Mouse (Mus musculus): ENCODE results near the gene Serpina3j.
"Not testable (repeated sequence)": the region's sequence is repeated elsewhere in the genome, so short reads cannot be mapped to it uniquely, and the experiment has no call there.

Gene Serpina3j

GRCm38 (mm10) chr12:104314253-104314652, at the start of gene Serpina3j:
TSS of gene Serpina3j (plus strand) at chr12:104314553.
- no peak for DNase-seq

DNA sequence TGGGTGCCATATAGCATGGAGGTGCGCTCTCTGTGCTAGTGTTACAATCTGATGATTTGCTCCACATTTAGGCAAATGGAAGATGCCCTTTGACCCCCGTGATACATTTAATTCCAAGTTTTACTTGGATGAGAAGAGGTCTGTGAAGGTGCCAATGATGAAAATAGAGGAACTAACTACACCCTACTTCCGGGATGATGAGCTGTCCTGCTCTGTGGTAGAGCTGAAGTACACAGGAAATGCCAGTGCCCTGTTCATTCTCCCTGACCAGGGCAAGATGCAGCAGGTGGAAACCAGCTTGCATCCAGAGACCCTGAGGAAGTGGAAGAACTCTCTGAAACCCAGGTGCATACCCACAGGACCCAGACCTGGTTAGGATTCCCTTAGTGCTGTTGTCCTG, 48.0 kb upstream of the Serpina3j start:
- DNase-seq: no peak

GRCm38 (mm10) chr12:104278216-104279055, 35.9 kb upstream of the Serpina3j start:
- DNase-seq: no peak

DNA sequence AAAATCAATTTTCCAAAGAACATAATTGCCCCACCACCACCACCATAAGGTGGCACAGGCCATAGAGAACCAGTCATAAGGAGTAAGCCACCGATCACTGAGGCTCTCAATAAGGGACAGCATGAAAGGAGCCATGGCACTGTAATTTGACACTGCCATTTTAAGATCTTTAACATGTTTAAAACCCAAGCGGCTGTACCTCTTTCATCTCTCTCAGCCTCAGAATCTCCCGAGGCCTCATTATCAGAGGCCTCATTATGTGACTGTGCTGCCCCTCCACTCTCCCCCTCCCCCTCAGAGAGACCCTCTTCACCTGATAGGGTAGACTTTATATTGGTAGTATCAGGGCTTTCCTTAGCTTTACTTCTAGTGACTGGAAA, 35.3 kb upstream of the Serpina3j start:
- DNase-seq: no peak

DNA sequence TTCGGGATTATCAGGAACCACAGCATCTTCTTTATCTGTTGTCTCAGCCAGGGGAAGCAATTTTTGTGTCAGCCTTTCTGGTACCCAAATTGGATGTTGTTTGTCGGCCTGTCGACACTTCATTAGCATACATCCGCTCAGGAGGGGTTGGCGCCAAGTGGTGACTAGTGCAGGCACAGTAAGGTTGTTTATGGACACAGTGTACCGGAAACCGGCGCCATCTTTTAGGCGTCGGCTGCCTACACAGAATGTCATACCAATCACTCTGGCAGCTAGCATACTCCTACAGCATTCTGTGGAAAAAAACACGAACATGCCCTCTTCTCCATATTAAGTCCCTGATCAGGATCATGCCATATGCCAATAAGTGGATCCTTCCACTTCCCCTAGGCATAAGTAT, 31.0 kb upstream of the Serpina3j start:
- no peak for DNase-seq

GRCm38 (mm10) chr12:104288336-104288735, 26.0 kb upstream of the Serpina3j start:
- DNase-seq: no peak

DNA sequence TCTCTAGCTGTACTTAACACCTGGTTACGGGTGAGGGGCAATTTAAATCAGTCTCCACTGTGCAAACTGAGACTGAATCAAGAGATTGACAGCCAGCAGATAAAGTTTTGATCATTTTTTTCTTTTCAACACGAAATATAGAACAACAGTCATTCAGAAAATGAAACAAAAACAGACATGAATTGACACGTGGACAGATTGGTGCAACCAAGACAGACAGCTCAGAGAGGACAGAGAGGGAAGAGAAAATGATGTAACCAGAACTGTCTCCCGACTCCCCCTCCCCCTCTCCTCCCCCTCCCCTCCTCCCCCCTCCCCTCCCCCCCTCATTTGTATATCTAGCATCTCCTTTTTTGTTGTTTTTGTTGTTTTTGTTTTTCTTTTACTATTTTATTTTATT, 24.5 kb upstream of the Serpina3j start:
- no peak for DNase-seq

GRCm38 (mm10) chr12:104293963-104294362, 20.4 kb upstream of the Serpina3j start:
- DNase-seq: no peak

- DNase-seq: no peak
Measured at GRCm38 (mm10) chr12:104298049-104298448, 16.3 kb upstream of the Serpina3j start.

DNA sequence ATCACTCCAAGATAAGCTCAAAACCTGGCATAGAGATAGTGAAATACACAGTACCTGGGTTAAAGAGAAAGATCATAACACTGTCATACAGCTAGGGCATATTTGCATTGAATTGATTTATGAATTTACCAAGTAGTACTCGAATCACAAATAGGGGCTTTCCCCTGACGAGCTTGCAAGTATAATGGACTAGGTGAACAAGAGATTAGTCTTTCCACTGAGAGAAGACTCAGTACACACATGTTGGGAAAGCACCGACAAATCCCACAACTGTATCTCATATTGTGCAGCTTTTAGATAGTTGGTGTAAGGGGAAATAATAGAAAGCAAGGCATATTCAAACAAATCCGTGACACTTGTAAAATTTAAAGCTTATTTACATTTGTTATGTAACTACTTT, 8.4 kb upstream of the Serpina3j start:
- no peak for DNase-seq

GRCm38 (mm10) chr12:104322454-104322853, 8.1 kb downstream of the Serpina3j start:
- no peak for DNase-seq

GRCm38 (mm10) chr12:104331701-104332100, 17.3 kb downstream of the Serpina3j start:
- no peak for DNase-seq

GRCm38 (mm10) chr12:104336873-104337272, 22.5 kb downstream of the Serpina3j start:
- not testable (repeated sequence) for DNase-seq

DNA sequence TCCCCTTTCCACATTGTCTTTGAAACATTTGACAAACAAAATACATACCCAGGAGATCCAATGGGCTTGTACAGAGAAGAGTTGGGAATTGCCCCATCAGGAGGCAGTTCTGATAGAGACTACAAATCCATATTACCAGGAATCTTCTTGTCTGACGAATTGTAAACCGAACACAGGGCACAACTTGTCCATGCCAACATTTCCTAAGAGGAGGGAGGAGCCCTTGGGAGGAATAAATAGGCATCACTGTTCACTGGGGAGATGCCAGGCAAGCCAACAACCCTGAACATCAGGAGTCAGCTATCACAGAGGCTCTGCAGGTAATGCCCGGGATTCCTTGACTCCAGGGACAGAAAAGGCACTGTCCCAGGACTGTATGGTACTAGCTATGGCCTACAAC, 23.9 kb downstream of the Serpina3j start, which contains the start of the genes Serpina3k and Serpina3m:
Serpina3k (plus strand) TSS at position 261 of the 400 bp plus-strand sequence.
Serpina3m (plus strand) TSS at position 261 of the 400 bp plus-strand sequence.
- DNase-seq: not testable (repeated sequence)

DNA sequence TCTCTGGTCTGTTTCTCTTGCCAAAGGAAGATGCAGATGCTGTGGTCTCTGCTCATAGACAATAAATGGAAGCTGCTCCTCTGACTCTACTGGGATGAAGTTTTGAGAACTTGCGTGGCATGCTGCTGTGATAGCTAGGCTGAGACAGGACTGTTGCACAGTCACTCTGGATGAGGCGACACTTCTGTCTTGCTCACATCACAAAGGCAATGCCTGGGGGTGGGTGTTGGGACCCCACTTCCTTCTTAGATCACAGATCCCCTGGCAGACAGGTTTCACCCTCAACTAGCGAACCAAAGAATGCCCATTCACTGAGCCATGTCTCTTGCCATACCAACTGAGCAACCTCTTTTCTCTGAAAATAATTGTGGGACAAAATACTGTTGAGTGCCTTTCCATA, 24.4 kb downstream of the Serpina3j start:
- no peak for DNase-seq

GRCm38 (mm10) chr12:104342489-104342888, 28.1 kb downstream of the Serpina3j start:
- not testable (repeated sequence) for DNase-seq

DNA sequence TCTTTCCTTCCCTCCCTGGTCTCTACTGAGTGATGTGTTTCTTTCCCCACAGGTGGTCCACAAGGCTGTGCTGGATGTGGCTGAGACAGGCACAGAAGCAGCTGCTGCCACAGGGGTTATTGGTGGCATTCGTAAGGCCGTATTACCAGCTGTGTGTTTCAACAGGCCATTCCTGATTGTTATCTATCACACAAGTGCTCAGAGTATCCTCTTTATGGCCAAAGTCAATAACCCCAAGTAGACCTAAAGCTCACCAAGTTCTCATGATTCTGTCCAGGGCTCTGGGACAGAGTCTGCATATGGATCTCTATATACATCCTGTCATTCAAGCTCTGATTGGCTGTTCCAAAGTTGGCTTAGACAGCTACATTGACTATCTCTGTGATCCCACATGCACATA, 30.8 kb downstream of the Serpina3j start:
- no peak for DNase-seq

- DNase-seq: no peak
Measured at GRCm38 (mm10) chr12:104345707-104346106, 31.4 kb downstream of the Serpina3j start.

- no peak for DNase-seq
Measured at GRCm38 (mm10) chr12:104347091-104347490, 32.7 kb downstream of the Serpina3j start.

DNA sequence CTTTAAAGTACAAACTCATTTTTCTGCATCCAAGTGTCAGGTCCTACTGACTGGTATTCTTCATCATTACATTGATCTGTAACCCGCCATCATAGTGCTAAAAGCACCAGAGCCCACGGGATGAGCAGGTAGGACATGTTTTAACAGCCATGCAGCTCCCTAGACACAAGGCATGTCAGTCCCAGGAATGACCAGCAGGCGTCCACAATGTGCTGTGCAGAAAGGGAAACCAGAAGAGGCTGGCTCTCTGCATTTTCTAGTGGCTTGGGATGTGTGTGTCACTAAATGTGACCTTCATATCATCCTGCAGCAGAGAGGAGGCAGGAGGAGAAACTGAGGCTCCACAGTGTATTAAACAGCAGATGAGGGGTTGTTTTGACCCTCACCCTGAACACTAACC, 37.5 kb downstream of the Serpina3j start:
- peak; percentile 73 for DNase-seq

DNA sequence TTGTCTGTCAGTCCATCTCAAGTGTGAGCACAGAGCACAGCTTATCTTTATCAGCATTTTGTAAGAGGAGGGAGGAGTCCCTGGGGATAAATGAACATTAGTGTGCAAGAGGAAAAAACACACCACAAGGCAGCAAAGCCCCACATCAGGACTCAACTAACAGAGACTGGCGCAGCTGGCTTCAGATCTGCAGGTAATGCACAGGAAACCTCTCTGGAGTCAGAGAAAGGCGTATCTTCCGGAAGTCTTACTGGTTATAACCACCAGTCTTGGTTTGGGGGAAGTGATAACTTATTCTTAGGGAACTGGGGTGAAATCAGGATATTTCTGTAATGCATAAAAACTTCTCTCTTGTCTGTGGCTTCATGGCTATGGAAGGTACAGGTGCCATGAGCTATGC, 41.7 kb downstream of the Serpina3j start:
- no peak for DNase-seq

DNA sequence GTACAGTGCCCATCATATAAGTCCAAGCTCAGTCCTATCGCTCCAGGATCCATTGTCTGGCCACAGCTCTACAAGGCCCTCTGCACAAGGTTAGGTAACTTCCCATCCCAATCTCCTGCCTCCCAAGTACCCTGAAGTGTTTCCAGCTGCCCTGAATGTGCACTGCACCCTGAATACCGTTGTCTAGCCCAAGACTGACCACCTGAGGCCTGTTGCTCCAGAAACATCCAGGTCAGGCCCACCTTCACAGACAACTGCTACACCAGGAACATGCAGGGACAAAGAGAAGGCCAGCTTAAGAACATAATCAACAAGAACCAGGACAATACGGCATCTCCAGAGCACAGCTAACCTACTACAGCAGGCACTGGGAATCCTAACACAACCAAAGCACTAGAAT, 55.6 kb downstream of the Serpina3j start:
- DNase-seq: no peak

Data from kidney, postnatal 10 days (tissue).